In the genomic region with DNA sequence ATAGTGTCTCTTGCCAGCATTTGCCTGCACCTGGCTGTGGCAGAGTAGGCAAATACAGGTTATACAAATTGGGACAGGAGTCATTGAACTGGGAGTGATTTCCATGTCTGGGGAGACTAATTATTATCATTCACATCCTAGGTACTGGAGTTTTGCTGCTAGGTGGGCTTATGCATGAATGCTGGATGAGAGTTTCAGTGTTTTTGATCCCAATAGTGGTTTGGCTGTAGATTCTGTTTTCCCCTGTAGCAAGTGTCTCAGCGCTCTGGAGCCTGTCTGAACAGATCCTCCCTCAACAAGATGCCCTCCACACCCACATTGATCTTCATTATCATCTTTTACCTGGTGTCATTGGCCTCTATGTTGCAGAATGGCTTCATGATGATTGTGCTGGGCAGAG, we compare ENCODE assay signal across 22 mouse cellular contexts. TPM values are rescaled to one million over a fixed set of nuclear protein-coding genes. Genes with fewer than 3 reads are reported as not detected.
DNase-seq lines count a peak whose midpoint lies in the region; ATAC-seq lines count a peak whose summit lies in the region.
"Had no signal": no experiment of that assay in that cellular context is flagged by ENCODE, and none has a peak within 500 bp of the region (broad histone marks: within the 10 kb centered on the region; RNA-seq: fewer than 3 reads in every experiment).

Gene Tas2r143 (plus strand): TSS at position 301 of the 400 bp plus-strand sequence.

- H3K9me3 ChIP-seq in midbrain, embryonic 15.5 days = no peaks in the 10 kb centered on the region
- H3K9me3 ChIP-seq: G1E had no signal

- no peak within 1 kb of the TSS for H3K27ac ChIP-seq in midbrain, embryonic 15.5 days

- no peak for DNase-seq in adrenal gland, postnatal 25 days
- DNase-seq in adrenal gland, adult 2 months = no peak
- DNase-seq: adrenal gland, adult 8-10 months; adrenal gland, postnatal 10 days; adrenal gland, postnatal 14 days; adrenal gland, postnatal 36 days; B cell, adult 2 months; cerebellum, adult 11 months; cerebellum, adult 11-12 months; cerebellum, adult 18-20 months; cerebellum, adult 2 months; cerebellum, adult 8-10 months had no signal

- no peaks in the 10 kb centered on the region for H3K4me1 ChIP-seq in midbrain, embryonic 15.5 days

- H3K36me3 ChIP-seq in midbrain, embryonic 15.5 days (replicated peaks) = no peaks in the 10 kb centered on the region
- H3K36me3 ChIP-seq: G1E had no signal

- no peak within 1 kb of the TSS for H3K4me2 ChIP-seq in midbrain, embryonic 15.5 days

- WGBS in midbrain, embryonic 15.5 days = 81% methylated on average over 1 of the region's 1 CpGs

- no peak within 1 kb of the TSS for H3K4me3 ChIP-seq in midbrain, embryonic 15.5 days

- H3K9ac ChIP-seq in midbrain, embryonic 15.5 days = no peak within 1 kb of the TSS

- ATAC-seq in neutrophil, adult 5-6 weeks (ENCODE audit: extremely low read depth, insufficient number of reproducible peaks, low FRiP score, poor library complexity, severe bottlenecking) = no peak
- no peak for ATAC-seq in midbrain, embryonic 15.5 days (replicated peaks)
- ATAC-seq: activated CD4-positive, CD25-positive, alpha-beta regulatory T cell, adult 4 months; CD4-positive, CD25-positive, alpha-beta regulatory T cell, adult 4 months; Patski had no signal

- no peaks in the 10 kb centered on the region for H3K27me3 ChIP-seq in midbrain, embryonic 15.5 days (replicated peaks)
- H3K27me3 ChIP-seq: CH12.LX, Patski had no signal

RNA-seq across cellular contexts. Expression of gene Tas2r143, which starts in this region (rescaled TPM):
- total RNA-seq in adrenal gland, postnatal 25 days (2021) = 7.4 and 11.8 TPM in 2 replicates
- 1 to 10 TPM in 1 of 2 experiments, under 1 TPM in 1; 0.90 to 7.2 TPM for total RNA-seq in adrenal gland, adult 2 months (2021)
- polyA plus RNA-seq in adrenal gland, adult 2 months (2012; rRNA removed) = 0.50 and 0.63 TPM in 2 replicates
- 7.2 and 12.5 TPM in 2 replicates for total RNA-seq in neutrophil, adult 5-6 weeks (2017)
- polyA plus RNA-seq in midbrain, embryonic 15.5 days (2015; fragmentation: Nextera tagmentation; extraction: Ambion mirVana) = not detected in 2 replicates
- total RNA-seq: CH12.LX, ES-E14, MEL had no signal
- polyA plus RNA-seq: activated CD4-positive, CD25-positive, alpha-beta regulatory T cell, adult 4 months; C2C12; CD4-positive, CD25-positive, alpha-beta regulatory T cell, adult 4 months; G1E; Patski had no signal
